Mouse (Mus musculus) hindbrain, embryonic 15.5 days (tissue): ENCODE data around the gene Zbtb38. TPM values are rescaled to one million over a fixed set of nuclear protein-coding genes. Genes with fewer than 3 reads are reported as not detected.

ENCODE experiments used
- ATAC-seq: fragments of 200-750 bp; cut with Nextera tagmentation; 2 replicates; pipeline ENCODE4 v1.8.0; 2017; ENCODE audit warnings: low read depth, moderate number of reproducible peaks, moderate TSS enrichment; ENCODE audit not compliant: low FRiP score
- H3K27ac ChIP-seq: fragments of 300-500 bp; sonication (generic); replicated peaks from 2 replicates; pipeline ENCODE4 v1.5.1; 2015; ENCODE audit warnings: mild to moderate bottlenecking, inconsistent platforms
- H3K27me3 ChIP-seq: fragments of 300-500 bp; sonication (generic); 2 replicates; pipeline ENCODE4 v1.6.1; 2015; ENCODE audit warnings: control low read depth, inconsistent platforms
- H3K36me3 ChIP-seq: fragments of 300-500 bp; sonication (generic); 2 replicates; pipeline ENCODE4 v1.6.1; 2015; ENCODE audit warnings: control low read depth, inconsistent platforms
- H3K4me1 ChIP-seq: fragments of 300-500 bp; sonication (generic); replicated peaks from 2 replicates; pipeline ENCODE4 v1.6.1; 2015; ENCODE audit warnings: control low read depth, inconsistent platforms
- H3K4me2 ChIP-seq: fragments of 300-500 bp; sonication (generic); 2 replicates; pipeline ENCODE4 v1.6.1; 2015; ENCODE audit warnings: moderate library complexity, mild to moderate bottlenecking, inconsistent platforms
- H3K4me3 ChIP-seq: fragments of 300-500 bp; sonication (generic); 2 replicates; pipeline ENCODE4 v1.5.1; 2015; ENCODE audit warnings: mild to moderate bottlenecking, inconsistent platforms
- H3K9ac ChIP-seq: fragments of 300-500 bp; sonication (generic); 2 replicates; pipeline ENCODE4 v1.6.1; 2015; ENCODE audit warnings: inconsistent platforms
- H3K9me3 ChIP-seq: fragments of 300-500 bp; sonication (generic); 2 replicates; pipeline ENCODE4 v1.6.1; 2016; ENCODE audit warnings: control low read depth, inconsistent platforms
- WGBS: fragments of 180-500 bp; shearing (Covaris S2); methylation state at CpG from one replicate; pipeline ENCODE4 v1.1.7; 2015; 5-methylcytosine and 5-hydroxymethylcytosine counted together
- polyA plus RNA-seq: library from polyadenylated mRNA; unstranded; fragments of >200 nt; fragmentation: Nextera tagmentation; extraction: Ambion mirVana; gene quantifications from 2 replicates; pipeline ENCODE4 v1.2.1, GENCODE M21; 2015

Gene Zbtb38
- polyA plus RNA-seq: 41.5 and 46.1 TPM in 2 replicates

GRCm38 (mm10) chr9:96752603-96753114, at the start of gene Zbtb38:
Zbtb38 (minus strand) TSS chr9:96752831.
- WGBS: 58% methylated on average over 15 of the region's 15 CpGs
- H3K27ac ChIP-seq: no peak within 1 kb of the TSS
- no peaks in the 10 kb centered on the region for H3K9me3 ChIP-seq
- 0 out of 2 replicates have a peak, but pooled peaks have one; percentile 19 for ATAC-seq
- no peak within 1 kb of the TSS; the same call in 1 of the 2 replicates for H3K4me2 ChIP-seq
- H3K9ac ChIP-seq: no peak within 1 kb of the TSS
- H3K4me1 ChIP-seq: no peaks in the 10 kb centered on the region
- no peaks in the 10 kb centered on the region for H3K36me3 ChIP-seq
- no peak within 1 kb of the TSS for H3K4me3 ChIP-seq
- no peaks in the 10 kb centered on the region for H3K27me3 ChIP-seq

GRCm38 (mm10) chr9:96800131-96800825, 47.6 kb upstream of the Zbtb38 start:
- Histone ChIP-seq H3K36me3 (no peaks in the 10 kb centered on the region), H3K4me1 (peaks cover 7% of the 10 kb centered on the region), H3K27ac (no peak overlapping the region), H3K4me2 (no peak overlapping the region), H3K9ac (no peak overlapping the region), H3K4me3 (no peak overlapping the region), H3K9me3 (no peaks in the 10 kb centered on the region), H3K27me3 (no peaks in the 10 kb centered on the region)
- WGBS: 33% methylated on average over 5 of the region's 5 CpGs
- ATAC-seq: no peak

- H3K36me3 ChIP-seq: no peaks in the 10 kb centered on the region
- WGBS: 92% methylated on average over 3 of the region's 3 CpGs
- no peaks in the 10 kb centered on the region for H3K27me3 ChIP-seq
- ATAC-seq: no peak
- no peak overlapping the region for H3K4me3 ChIP-seq
- H3K9me3 ChIP-seq: no peaks in the 10 kb centered on the region
- no peak overlapping the region for H3K27ac ChIP-seq
- peaks cover 10% of the 10 kb centered on the region for H3K4me1 ChIP-seq
- H3K4me2 ChIP-seq: no peak overlapping the region
- no peak overlapping the region for H3K9ac ChIP-seq
Measured at GRCm38 (mm10) chr9:96797311-96797710, 44.7 kb upstream of the Zbtb38 start.

- H3K4me2 ChIP-seq: peak overlapping the region; percentile 79
- H3K36me3 ChIP-seq: no peaks in the 10 kb centered on the region
- no peaks in the 10 kb centered on the region for H3K27me3 ChIP-seq
- peaks cover 10% of the 10 kb centered on the region for H3K4me1 ChIP-seq
- peak overlapping the region; percentile 77 for H3K27ac ChIP-seq
- WGBS: 9% methylated on average over 10 of the region's 10 CpGs
- peak; percentile 90 for ATAC-seq
- no peaks in the 10 kb centered on the region for H3K9me3 ChIP-seq
- H3K9ac ChIP-seq: peak overlapping the region; percentile 59
- peak overlapping the region; percentile 45 for H3K4me3 ChIP-seq
Measured at GRCm38 (mm10) chr9:96795399-96795928, 42.8 kb upstream of the Zbtb38 start.

GRCm38 (mm10) chr9:96794601-96795000, 42.0 kb upstream of the Zbtb38 start:
- Histone ChIP-seq H3K4me3 (no peak overlapping the region), H3K27me3 (no peaks in the 10 kb centered on the region), H3K27ac (no peak overlapping the region), H3K9me3 (no peaks in the 10 kb centered on the region), H3K4me2 (no peak overlapping the region), H3K9ac (no peak overlapping the region), H3K36me3 (no peaks in the 10 kb centered on the region), H3K4me1 (peaks cover 10% of the 10 kb centered on the region)
- no peak for ATAC-seq
- WGBS: 97% methylated on average over 2 of the region's 2 CpGs

GRCm38 (mm10) chr9:96792543-96792942, 39.9 kb upstream of the Zbtb38 start:
- ATAC-seq: no peak
- H3K9me3 ChIP-seq: no peaks in the 10 kb centered on the region
- no peak overlapping the region for H3K9ac ChIP-seq
- peaks cover 10% of the 10 kb centered on the region for H3K4me1 ChIP-seq
- H3K27me3 ChIP-seq: no peaks in the 10 kb centered on the region
- WGBS: 92% methylated on average over 2 of the region's 2 CpGs
- no peak overlapping the region for H3K27ac ChIP-seq
- H3K4me2 ChIP-seq: no peak overlapping the region
- no peaks in the 10 kb centered on the region for H3K36me3 ChIP-seq
- H3K4me3 ChIP-seq: no peak overlapping the region

- H3K27me3 ChIP-seq: no peaks in the 10 kb centered on the region
- no peak overlapping the region for H3K27ac ChIP-seq
- H3K4me1 ChIP-seq: peaks cover 5% of the 10 kb centered on the region
- no peak overlapping the region for H3K4me2 ChIP-seq
- no peaks in the 10 kb centered on the region for H3K9me3 ChIP-seq
- H3K9ac ChIP-seq: no peak overlapping the region
- no peaks in the 10 kb centered on the region for H3K36me3 ChIP-seq
- no peak overlapping the region for H3K4me3 ChIP-seq
- 40% methylated on average over 4 of the region's 4 CpGs for WGBS
- ATAC-seq: no peak
Measured at GRCm38 (mm10) chr9:96790389-96791007, 37.9 kb upstream of the Zbtb38 start.

GRCm38 (mm10) chr9:96789906-96790305, 37.3 kb upstream of the Zbtb38 start:
- H3K4me1 ChIP-seq: no peaks in the 10 kb centered on the region
- H3K36me3 ChIP-seq: no peaks in the 10 kb centered on the region
- no peak for ATAC-seq
- no peaks in the 10 kb centered on the region for H3K27me3 ChIP-seq
- no peak overlapping the region for H3K9ac ChIP-seq
- WGBS: 83% methylated on average over 3 of the region's 3 CpGs
- H3K4me3 ChIP-seq: no peak overlapping the region
- no peak overlapping the region for H3K4me2 ChIP-seq
- H3K9me3 ChIP-seq: no peaks in the 10 kb centered on the region
- no peak overlapping the region for H3K27ac ChIP-seq

GRCm38 (mm10) chr9:96787797-96788196, 35.2 kb upstream of the Zbtb38 start:
- Histone ChIP-seq H3K4me1 (no peaks in the 10 kb centered on the region), H3K4me2 (no peak overlapping the region), H3K9me3 (no peaks in the 10 kb centered on the region), H3K27me3 (no peaks in the 10 kb centered on the region), H3K36me3 (no peaks in the 10 kb centered on the region), H3K27ac (no peak overlapping the region), H3K4me3 (no peak overlapping the region), H3K9ac (no peak overlapping the region)
- WGBS: 70% methylated on average over 10 of the region's 10 CpGs
- ATAC-seq: no peak

GRCm38 (mm10) chr9:96785871-96786342, 33.3 kb upstream of the Zbtb38 start:
- Histone ChIP-seq H3K4me2 (no peak overlapping the region), H3K27me3 (no peaks in the 10 kb centered on the region), H3K4me1 (no peaks in the 10 kb centered on the region), H3K27ac (no peak overlapping the region), H3K9me3 (no peaks in the 10 kb centered on the region), H3K4me3 (no peak overlapping the region), H3K9ac (no peak overlapping the region), H3K36me3 (no peaks in the 10 kb centered on the region)
- no peak for ATAC-seq
- WGBS: 54% methylated on average over 9 of the region's 9 CpGs

- Histone ChIP-seq H3K4me1 (no peaks in the 10 kb centered on the region), H3K9me3 (no peaks in the 10 kb centered on the region), H3K27me3 (no peaks in the 10 kb centered on the region), H3K27ac (no peak overlapping the region), H3K4me3 (no peak overlapping the region), H3K36me3 (no peaks in the 10 kb centered on the region), H3K4me2 (no peak overlapping the region), H3K9ac (no peak overlapping the region)
- WGBS: 84% methylated on average over 3 of the region's 3 CpGs
- no peak for ATAC-seq
Measured at GRCm38 (mm10) chr9:96785187-96785586, 32.6 kb upstream of the Zbtb38 start.

- Histone ChIP-seq H3K9ac (no peak overlapping the region), H3K4me2 (no peak overlapping the region), H3K9me3 (no peaks in the 10 kb centered on the region), H3K4me3 (no peak overlapping the region), H3K36me3 (no peaks in the 10 kb centered on the region), H3K27me3 (no peaks in the 10 kb centered on the region), H3K27ac (no peak overlapping the region), H3K4me1 (no peaks in the 10 kb centered on the region)
- ATAC-seq: no peak
- 90% methylated on average over 9 of the region's 9 CpGs for WGBS
Measured at GRCm38 (mm10) chr9:96783667-96784066, 31.0 kb upstream of the Zbtb38 start.
